Mouse (Mus musculus) kidney, postnatal 10 days (tissue): ENCODE measurements around the gene Ankle1.

Source experiments
- DNase-seq: peaks from one replicate; pipeline ENCODE4 v3.0.0; 2021; ENCODE audit warnings: mixed read lengths

Gene Ankle1

GRCm38 (mm10) chr8:71381971-71382961 lies 23.5 kb upstream of the Ankle1 start:
- DNase-seq: peak; percentile 95

- DNase-seq: no peak
Observed at GRCm38 (mm10) chr8:71383396-71383795, 22.4 kb upstream of the Ankle1 start.

GRCm38 (mm10) chr8:71383860-71384259 lies 21.9 kb upstream of the Ankle1 start:
- DNase-seq: no peak

GRCm38 (mm10) chr8:71385212-71385835 lies 20.5 kb upstream of the Ankle1 start:
- DNase-seq: no peak

- DNase-seq: no peak
Observed at GRCm38 (mm10) chr8:71388267-71388666, 17.5 kb upstream of the Ankle1 start.

- DNase-seq: no peak
Observed at GRCm38 (mm10) chr8:71391696-71392095, 14.1 kb upstream of the Ankle1 start.

- no peak for DNase-seq
Observed at GRCm38 (mm10) chr8:71392391-71392790, 13.4 kb upstream of the Ankle1 start.

GRCm38 (mm10) chr8:71392871-71393270 lies 12.9 kb upstream of the Ankle1 start:
- DNase-seq: peak; percentile 79

GRCm38 (mm10) chr8:71394481-71394880 lies 11.3 kb upstream of the Ankle1 start:
- peak; percentile 11 for DNase-seq

- peak; percentile 16 for DNase-seq
Observed at GRCm38 (mm10) chr8:71395071-71395470, 10.7 kb upstream of the Ankle1 start.

- DNase-seq: peak; percentile 67
Observed at GRCm38 (mm10) chr8:71395629-71396028, 10.2 kb upstream of the Ankle1 start, which contains the start of gene Ushbp1. Gene Ushbp1 (minus strand): TSS chr8:71395802.

GRCm38 (mm10) chr8:71396639-71397305 lies 9.0 kb upstream of the Ankle1 start, which contains the start of gene Babam1:
Gene Babam1 (plus strand): TSS chr8:71396861.
- peak; percentile 95 for DNase-seq

- DNase-seq: no peak
Observed at GRCm38 (mm10) chr8:71397701-71398100, 8.1 kb upstream of the Ankle1 start.

- no peak for DNase-seq
Observed at GRCm38 (mm10) chr8:71400826-71401225, 5.0 kb upstream of the Ankle1 start.

- DNase-seq: no peak
Observed at GRCm38 (mm10) chr8:71401454-71401853, 4.4 kb upstream of the Ankle1 start.

GRCm38 (mm10) chr8:71402446-71402964 lies 3.3 kb upstream of the Ankle1 start:
- no peak for DNase-seq

- DNase-seq: no peak
Observed at GRCm38 (mm10) chr8:71403107-71403885, 2.5 kb upstream of the Ankle1 start.

- no peak for DNase-seq
Observed at GRCm38 (mm10) chr8:71404011-71404410, 1.8 kb upstream of the Ankle1 start.

- no peak for DNase-seq
Observed at GRCm38 (mm10) chr8:71404951-71405351, 859 bp upstream of the Ankle1 start.

GRCm38 (mm10) chr8:71406099-71407015 lies 547 bp downstream of the Ankle1 start:
- DNase-seq: peak; percentile 89

- no peak for DNase-seq
Observed at GRCm38 (mm10) chr8:71407441-71407840, 1.6 kb downstream of the Ankle1 start.
